Comparison of ENCODE assay signal across 8 mouse cellular contexts in the genomic region with DNA sequence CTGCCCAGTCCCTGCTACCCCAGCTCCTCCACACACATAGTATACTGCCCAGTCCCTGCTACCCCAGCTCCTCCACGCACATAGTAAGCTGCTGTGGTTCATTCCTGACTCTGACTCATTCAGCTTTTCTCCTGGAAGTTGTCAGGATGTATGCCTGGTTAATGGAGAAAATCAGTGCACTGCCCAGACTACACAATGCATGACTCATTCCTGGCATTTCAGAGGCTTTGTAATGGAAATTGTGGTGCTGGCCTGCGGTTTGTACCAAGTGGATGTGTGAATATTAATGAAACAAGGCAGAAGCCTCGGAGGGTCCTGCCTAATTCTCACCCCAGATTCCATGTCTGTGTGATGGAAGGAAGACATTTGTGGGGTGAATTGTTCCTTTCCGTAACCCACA.
A peak's percentile ranks its signal among the peaks of the same experiment; 100 is the strongest.
DNase-seq lines count a peak whose midpoint lies in the region; ATAC-seq and TF ChIP-seq lines count a peak whose summit lies in the region.

No protein-coding gene starts in this region.

- H3K4me3 ChIP-seq in hindbrain, embryonic 16.5 days (ENCODE audit: low read length) = no peak overlapping the region

- 16% methylated on average over 4 of the region's 4 CpGs for WGBS in hindbrain, embryonic 16.5 days

- H3K9me3 ChIP-seq in hindbrain, embryonic 16.5 days (ENCODE audit: control insufficient read depth, low read length) = no peaks in the 10 kb centered on the region

- H3K4me1 ChIP-seq in hindbrain, embryonic 16.5 days (ENCODE audit: control insufficient read depth, insufficient read depth, low read depth, low read length) = no peaks in the 10 kb centered on the region

- no peak overlapping the region for H3K9ac ChIP-seq in hindbrain, embryonic 16.5 days (ENCODE audit: low read depth, low read length)

- no peak for TF ChIP-seq POLR2A in brain, embryonic 14.5 days (IDR thresholded peaks at IDR 0.05; ENCODE audit: borderline replicate concordance, extremely low read depth, insufficient read depth, insufficient read length, poor library complexity, severe bottlenecking)

- no peaks in the 10 kb centered on the region for H3K27me3 ChIP-seq in hindbrain, embryonic 16.5 days (replicated peaks; ENCODE audit: control insufficient read depth, insufficient read depth, low read length)

- DNase-seq in right cerebral cortex, adult 2 months (ENCODE audit: low spot score in 2 of 2) = peak; percentile 26 to 37
- DNase-seq in right cerebral cortex, postnatal 25 days = no peak
- DNase-seq in brain, embryonic 14.5 days (ENCODE audit: low read depth) = peak; percentile 94
- DNase-seq in telencephalon, adult 2 months (ENCODE audit: low read depth, low spot score) = peak; percentile 46
- DNase-seq in spleen, postnatal 14 days (ENCODE audit: low spot score in 2 of 2) = no peak
- DNase-seq in spleen, adult 18-20 months = no peak
- DNase-seq in layer of hippocampus, adult 9-10 months (ENCODE audit: low spot score) = no peak

- H3K4me2 ChIP-seq in hindbrain, embryonic 16.5 days (ENCODE audit: low read length) = no peak overlapping the region

- peak; percentile 88 for ATAC-seq in hindbrain, embryonic 16.5 days

- H3K27ac ChIP-seq in hindbrain, embryonic 16.5 days (ENCODE audit: low read depth, low read length) = no peak overlapping the region

- H3K36me3 ChIP-seq in hindbrain, embryonic 16.5 days (ENCODE audit: control insufficient read depth, insufficient read depth, low read length) = no peaks in the 10 kb centered on the region

- TF ChIP-seq CTCF in brain, embryonic 14.5 days (IDR thresholded peaks at IDR 0.05; ENCODE audit: borderline replicate concordance, extremely low read depth, insufficient read depth, insufficient read length) = no peak

Comparison
In these comparisons a context has a peak if more than half of its experiments do, and no peak if none do; other contexts are left out.
1. DNase-seq: peak in right cerebral cortex, adult 2 months (2 of 2), brain, embryonic 14.5 days (single experiment) and telencephalon, adult 2 months (single experiment); none in right cerebral cortex, postnatal 25 days (single experiment), spleen, postnatal 14 days (0 of 2), spleen, adult 18-20 months (0 of 2) and layer of hippocampus, adult 9-10 months (single experiment).